Mouse (Mus musculus) megakaryocyte, embryonic 14.5 days (primary cell): ENCODE results near the gene Ank3.

Experiments used
- FLI1 ChIP-seq: IDR thresholded peaks from 2 replicates; pipeline ENCODE4 v1.6.1; 2012; ENCODE audit warnings: low read length, inconsistent platforms, mixed read lengths
- GATA1 ChIP-seq: IDR thresholded peaks from 3 replicates; pipeline ENCODE4 v1.6.1; 2012; ENCODE audit warnings: mixed read lengths, low read length, inconsistent platforms, borderline replicate concordance

- TF ChIP-seq GATA1: no peak
- no peak for TF ChIP-seq FLI1
Measured at GRCm38 (mm10) chr10:69550824-69551223, 152.3 kb downstream of the Ank3 start.
